Mouse (Mus musculus): ENCODE data around the gene Slc44a5. TPM values are rescaled to one million over a fixed set of nuclear protein-coding genes. Genes with fewer than 3 reads are reported as not detected.

Gene Slc44a5
- total RNA-seq, 2 experiments from 2014 or later: 0.22 to 0.31 TPM

DNA sequence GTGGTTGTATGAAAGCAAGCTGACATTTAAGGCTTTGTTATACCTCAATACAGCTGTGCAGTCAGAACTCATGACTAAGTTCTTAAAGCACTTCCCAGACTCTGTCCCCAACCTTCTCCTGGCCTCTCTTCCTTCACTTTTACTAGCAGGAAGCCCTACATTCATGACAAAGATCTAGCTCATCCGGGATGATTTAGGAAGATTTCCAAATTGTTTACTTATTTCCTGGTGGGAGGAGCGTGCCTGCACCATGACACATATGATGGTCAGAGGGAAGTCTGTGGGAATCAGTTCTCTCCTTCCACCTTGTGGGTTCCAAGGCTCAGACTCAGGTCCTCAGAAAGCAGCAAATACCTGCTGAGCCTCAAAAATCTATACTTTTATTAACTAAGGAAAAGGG is 317.1 kb downstream of the Slc44a5 start:
- no peak for DNase-seq
- intact Hi-C loops (cut with DNase I): no loop called here

DNA sequence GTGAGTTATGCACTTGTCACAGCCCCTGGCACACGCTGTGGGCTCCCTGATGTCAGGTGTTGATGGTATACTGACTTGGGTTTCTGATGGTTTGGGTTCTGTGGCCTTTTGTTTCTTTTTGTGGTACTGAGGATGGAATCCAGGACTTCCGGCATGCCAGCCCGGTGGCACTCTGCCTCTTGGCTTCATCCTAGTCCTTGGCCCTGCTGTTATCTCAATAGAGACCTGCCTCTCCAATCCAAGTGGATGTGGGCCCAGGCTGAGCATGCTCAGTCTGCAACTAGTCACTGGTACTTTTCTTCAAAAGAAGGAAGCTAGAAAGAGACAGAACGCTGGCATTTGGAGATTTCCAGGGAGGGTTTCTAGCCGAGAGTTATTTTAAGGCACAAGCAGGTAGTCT is 318.9 kb downstream of the Slc44a5 start:
- intact Hi-C loops (cut with DNase I): no loop called here
- peak in 1 of 2 experiments; percentile 9 for DNase-seq

DNA sequence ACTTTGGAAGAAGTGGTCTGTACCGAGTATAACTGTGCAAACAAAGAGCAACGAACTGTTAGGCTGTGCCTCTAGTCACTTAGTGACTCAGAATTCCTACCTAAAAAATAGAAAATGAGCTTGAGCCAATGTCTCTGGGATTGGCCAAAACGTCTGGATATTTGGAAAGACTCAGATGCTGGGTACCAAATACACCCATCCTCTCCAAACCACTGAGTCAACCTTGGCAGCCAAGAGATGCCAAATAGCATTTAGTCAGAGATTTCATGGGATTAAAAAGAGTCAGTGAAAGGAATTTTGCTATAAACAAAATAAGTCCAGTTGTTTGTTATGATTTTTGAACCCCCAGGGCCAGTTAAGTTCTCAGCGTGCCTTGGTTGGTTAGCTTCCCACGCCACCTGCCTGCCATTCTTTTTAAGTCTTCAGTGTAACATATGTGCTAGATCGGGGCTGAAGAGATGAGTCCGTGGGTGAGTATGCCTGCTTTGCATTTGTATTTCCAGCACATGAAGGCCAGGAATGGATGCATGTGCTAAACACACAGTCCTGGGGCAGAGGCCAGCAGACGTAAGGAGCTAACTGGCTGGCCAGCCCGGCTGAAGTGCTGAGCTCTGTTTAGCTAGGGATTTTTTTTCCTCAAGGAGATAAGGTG is 320.7 kb downstream of the Slc44a5 start:
- intact Hi-C loops (cut with DNase I): no loop called here
- DNase-seq: no peak

DNA sequence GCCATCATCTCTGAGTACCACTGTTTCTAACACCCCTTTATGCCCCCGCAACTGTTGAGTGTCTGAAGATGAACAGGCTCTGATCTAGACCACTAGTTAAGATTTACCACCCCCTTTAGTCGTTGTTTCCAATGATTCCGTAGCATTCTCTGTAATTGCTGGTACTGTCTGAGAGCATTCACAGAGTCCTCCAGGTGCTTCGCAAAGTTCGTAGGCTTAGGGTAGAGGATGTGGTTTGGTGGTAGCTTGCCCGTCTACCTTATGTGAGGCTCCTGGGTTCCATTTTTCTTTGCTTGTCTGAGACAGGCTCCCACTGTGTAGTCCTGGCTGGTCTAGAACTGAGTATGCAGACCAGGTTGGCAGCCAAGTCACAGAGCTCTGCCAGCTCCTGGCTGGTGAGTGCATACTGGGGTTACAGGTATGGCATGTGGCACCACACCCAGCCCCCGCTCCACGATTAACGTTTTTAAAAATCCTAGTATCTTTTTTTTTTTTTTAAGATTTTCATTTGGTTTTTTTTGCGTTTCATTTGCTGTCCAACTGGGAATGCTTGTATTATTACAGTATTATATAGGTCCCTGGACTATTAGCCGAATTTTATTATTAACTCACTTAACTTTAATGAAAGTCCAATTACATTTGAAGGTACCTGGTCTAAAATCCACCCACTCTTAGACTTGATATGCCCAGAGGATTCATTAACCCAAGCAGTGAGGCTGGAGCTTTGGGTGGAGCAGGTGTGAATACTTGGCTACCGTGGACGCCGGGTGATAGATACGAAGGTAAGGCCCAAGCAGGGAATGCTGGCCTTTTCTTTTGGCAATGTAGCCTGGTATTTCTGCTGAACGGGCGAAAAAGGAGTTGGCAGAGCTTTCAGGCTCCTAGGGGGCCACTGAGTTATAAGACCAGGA is 321.9 kb downstream of the Slc44a5 start:
- no peak for DNase-seq
- intact Hi-C loops (cut with DNase I): no loop called here

DNA sequence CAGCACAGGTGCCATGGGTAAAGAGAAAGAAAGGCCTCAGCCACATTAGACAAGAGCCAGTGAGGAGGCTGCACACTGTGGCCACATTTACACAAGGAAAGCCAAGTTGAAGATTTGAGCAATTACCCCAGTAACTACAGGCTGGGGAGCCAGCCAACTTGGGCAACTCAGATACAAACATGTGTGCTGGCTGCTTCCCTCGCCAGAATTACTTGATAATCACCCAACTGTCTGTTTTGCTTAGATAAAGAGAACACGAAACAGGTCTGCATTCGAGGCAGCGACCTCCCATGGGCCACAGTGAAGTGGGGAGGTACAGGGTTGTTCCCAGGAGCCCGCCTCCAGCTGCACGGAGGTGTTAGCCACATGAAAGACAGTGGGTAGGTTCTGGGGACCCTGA is 324.3 kb downstream of the Slc44a5 start:
- intact Hi-C loops (cut with DNase I): no loop called here
- peak; percentile 10 to 13 for DNase-seq

DNA sequence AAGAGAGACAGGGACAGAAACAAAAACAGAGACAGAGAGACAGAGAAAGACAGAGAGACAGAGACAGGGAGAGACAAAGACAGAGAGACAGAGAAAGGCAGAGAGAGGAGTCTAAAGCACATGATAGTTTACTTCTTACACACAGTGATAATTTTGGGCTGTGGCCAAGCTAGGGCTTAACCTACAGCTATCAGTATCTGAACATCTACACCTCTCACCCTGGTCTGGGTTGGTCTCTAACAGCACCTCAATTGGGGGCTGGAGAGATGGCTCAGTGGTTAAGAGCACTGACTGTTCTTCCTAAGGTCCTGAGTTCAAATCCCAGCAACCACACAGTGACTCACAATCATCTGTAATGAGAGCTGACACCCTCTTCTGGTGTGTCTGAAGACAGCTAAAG is 325.3 kb downstream of the Slc44a5 start:
- no peak for DNase-seq
- intact Hi-C loops (cut with DNase I): no loop called here

DNA sequence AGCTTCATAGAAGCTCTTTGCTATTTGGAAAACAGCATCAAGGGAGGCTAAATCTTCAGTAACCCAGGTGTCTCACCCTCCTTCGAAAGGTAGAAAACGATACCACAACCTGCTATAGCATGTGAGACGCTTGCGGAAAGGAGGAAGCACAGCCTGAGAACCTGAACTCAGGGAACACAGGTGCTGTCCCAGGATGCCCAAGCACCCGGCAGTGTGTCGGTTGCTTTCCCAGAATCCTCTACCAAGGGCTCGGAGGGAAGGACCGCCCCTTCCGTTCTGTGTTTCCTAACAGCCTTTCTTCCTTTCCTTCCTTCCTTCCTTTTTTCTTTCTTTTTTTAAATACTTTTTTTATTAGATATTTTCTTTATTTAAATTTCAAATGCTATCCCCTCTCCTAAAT is 326.8 kb downstream of the Slc44a5 start:
- DNase-seq: no peak

DNA sequence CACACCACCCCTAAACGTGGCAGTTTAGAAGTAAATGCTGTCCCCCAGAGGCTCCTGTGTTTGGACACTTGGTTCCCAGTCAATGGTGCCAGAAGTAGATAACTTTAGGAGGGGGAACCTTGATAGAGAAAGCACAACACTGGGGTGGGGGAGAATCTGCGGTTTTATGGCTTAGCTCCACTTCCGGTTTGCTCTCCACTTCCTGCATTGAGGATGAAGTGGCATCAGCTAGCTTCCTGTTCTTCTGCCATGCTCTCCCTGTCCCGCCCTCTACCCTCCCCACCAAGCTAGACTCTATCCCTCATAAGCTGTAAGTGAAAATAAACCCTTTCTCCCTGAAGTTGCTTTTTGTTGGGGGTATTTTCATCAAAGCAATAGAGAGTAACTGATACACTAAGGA is 327.9 kb downstream of the Slc44a5 start:
- intact Hi-C loops (cut with DNase I): no loop called here
- DNase-seq: no peak

More for the DNA sequence above, 326.8 kb downstream of the Slc44a5 start:
- intact Hi-C loops (cut with DNase I): no loop called here

DNA sequence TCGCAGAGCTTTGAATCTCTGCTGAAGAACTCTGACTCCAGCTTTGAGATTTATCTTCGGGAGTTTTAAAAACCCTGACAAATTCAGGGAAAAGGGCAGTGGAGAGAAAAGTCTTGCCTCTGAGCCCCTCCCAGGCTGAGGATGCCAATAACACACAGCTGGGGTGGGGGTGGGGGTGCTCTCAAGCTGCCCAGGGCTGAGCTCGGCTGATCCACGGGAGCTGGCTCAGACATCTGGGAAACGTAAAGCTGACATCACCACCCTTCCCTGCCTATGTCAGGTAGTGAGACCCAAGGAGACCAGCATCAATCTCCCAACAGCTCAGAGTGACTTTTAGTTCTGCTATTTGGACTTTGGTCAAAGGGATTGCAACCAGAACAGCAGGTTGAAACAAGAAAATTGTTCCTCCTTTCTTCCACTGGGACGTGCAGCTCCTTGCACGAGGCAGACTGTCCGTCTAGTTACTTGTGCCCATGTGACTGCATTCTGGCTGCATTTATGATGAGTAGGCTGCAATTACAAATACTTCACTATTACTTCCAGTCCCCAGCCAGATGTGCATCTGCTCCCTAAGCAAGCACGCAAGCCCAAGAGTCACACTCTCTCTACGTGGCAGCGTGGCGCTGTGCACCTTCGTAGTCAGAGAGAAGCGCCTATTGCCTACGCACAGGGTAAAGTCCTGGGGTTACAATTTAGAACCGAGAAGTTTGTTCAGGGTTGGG is 332.1 kb downstream of the Slc44a5 start:
- intact Hi-C loops (cut with DNase I): no loop called here
- no peak for DNase-seq

DNA sequence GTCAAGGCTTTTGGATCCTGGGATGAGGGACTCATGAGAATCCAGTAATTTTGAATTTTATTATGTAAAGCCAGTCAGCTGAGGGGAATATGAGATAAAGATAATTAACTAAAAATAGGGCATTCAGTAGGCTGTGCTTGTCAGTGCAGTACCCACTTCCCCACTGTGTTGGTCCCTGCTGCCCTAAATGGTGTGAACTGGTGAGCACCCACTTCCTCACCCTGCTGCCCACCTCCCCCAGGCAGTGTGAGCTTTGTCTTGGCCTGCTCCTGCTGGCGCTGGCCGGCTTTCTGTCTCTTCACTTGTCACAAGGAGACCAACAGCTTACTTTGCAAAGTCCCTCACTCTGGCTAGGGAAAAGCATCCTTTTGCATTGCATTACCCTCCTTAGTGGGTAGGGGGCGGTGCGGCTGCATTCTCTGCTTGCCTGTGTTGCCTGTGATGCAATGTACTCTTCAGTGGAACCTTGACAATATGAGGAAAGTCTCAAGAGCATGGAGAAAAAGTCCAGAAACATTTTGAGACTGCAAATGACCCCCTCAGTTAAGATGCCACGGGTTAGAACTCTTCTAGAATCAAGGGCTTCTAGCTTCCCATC is 344.5 kb downstream of the Slc44a5 start:
- intact Hi-C loops (cut with DNase I): no loop called here
- DNase-seq: no peak

Other genes with a start within 250 kb of the Slc44a5 start
- gene St6galnac3, start 248.3 kb upstream of the Slc44a5 start, total RNA-seq (2021): 10 to 100 TPM in 1 of 2 experiments, 1 to 10 TPM in 1; 8.5 to 14.8 TPM
- not detected for gene Asb17, start 129.2 kb upstream of the Slc44a5 start, total RNA-seq (2021)
- gene Msh4, start 67.3 kb upstream of the Slc44a5 start, total RNA-seq (2021): under 1 TPM; 0.20 to 0.22 TPM
- gene Rabggtb, start 60.4 kb upstream of the Slc44a5 start, total RNA-seq (2021): 100 to 1,000 TPM; 102 to 110 TPM
- gene Acadm, start 28.8 kb upstream of the Slc44a5 start, total RNA-seq (2021): 100 to 1,000 TPM; 859 to 893 TPM

Measured in heart, postnatal 10 days (tissue).